Mouse (Mus musculus) forebrain, postnatal 0 days (tissue): ENCODE results near the gene Aim2. TPM values are rescaled to one million over a fixed set of nuclear protein-coding genes. Genes with fewer than 3 reads are reported as not detected.

ENCODE experiments used
- ATAC-seq: fragments of 200-750 bp; cut with Nextera tagmentation; 2 replicates; pipeline ENCODE4 v1.8.0; 2017; ENCODE audit warnings: mild to moderate bottlenecking, moderate library complexity
- DNase-seq: peaks from one replicate; pipeline ENCODE4 v3.0.0-alpha.2; 2015
- H3K27ac ChIP-seq: fragments of 300-500 bp; sonication (generic); 2 replicates; pipeline ENCODE4 v1.5.1; 2014; ENCODE audit warnings: low read depth, mild to moderate bottlenecking, antibody characterized with exemption, low read length, moderate library complexity, mixed read lengths
- H3K27me3 ChIP-seq: fragments of 300-500 bp; sonication (generic); 2 replicates; pipeline ENCODE4 v1.6.1; 2014; ENCODE audit warnings: mild to moderate bottlenecking, low read length, mixed read lengths; ENCODE audit not compliant: insufficient read depth
- H3K36me3 ChIP-seq: fragments of 300-500 bp; sonication (generic); 2 replicates; pipeline ENCODE4 v1.6.1; 2014; ENCODE audit warnings: mild to moderate bottlenecking, moderate library complexity; ENCODE audit not compliant: insufficient read depth
- H3K4me1 ChIP-seq: fragments of 300-500 bp; sonication (generic); 2 replicates; pipeline ENCODE4 v1.6.1; 2014; ENCODE audit warnings: antibody characterized with exemption; ENCODE audit not compliant: insufficient read depth
- H3K4me2 ChIP-seq: fragments of 300-500 bp; sonication (generic); 2 replicates; pipeline ENCODE4 v1.6.1; 2014; ENCODE audit warnings: low read depth, mild to moderate bottlenecking, moderate library complexity
- H3K4me3 ChIP-seq: fragments of 300-500 bp; sonication (generic); 2 replicates; pipeline ENCODE4 v1.5.1; 2014; ENCODE audit warnings: low read depth, low read length, mixed read lengths
- H3K9ac ChIP-seq: fragments of 300-500 bp; sonication (generic); 2 replicates; pipeline ENCODE4 v1.6.1; 2014; ENCODE audit warnings: mild to moderate bottlenecking
- H3K9me3 ChIP-seq: fragments of 300-500 bp; sonication (generic); 2 replicates; pipeline ENCODE4 v1.6.1; 2016; ENCODE audit warnings: low read length
- CTCF ChIP-seq: sonication (generic); IDR thresholded peaks from 2 replicates; pipeline ENCODE4 v1.5.1; 2016; ENCODE audit warnings: antibody characterized with exemption, control low read depth, low read depth
- whole genome bisulfite sequencing: fragments of 180-500 bp; shearing (Covaris S2); extraction: QIAGEN DNeasy Blood & Tissue Kit; methylation state at CpG from one replicate; pipeline ENCODE4 v1.1.7; 2014; 5-methylcytosine and 5-hydroxymethylcytosine counted together
- polyA plus RNA-seq: library from polyadenylated mRNA; unstranded; fragments of >200 nt; fragmentation: Nextera tagmentation; extraction: Ambion mirVana; gene quantifications from 2 replicates; pipeline ENCODE4 v1.2.1, GENCODE M21; 2015
- total RNA-seq: library from RNA; depleted of rRNA; stranded (reverse); fragments of >200 nt; gene quantifications from 2 replicates; pipeline ENCODE4 v1.2.3, GENCODE M21; 2014

Gene Aim2
- total and polyA plus RNA-seq, 2 experiments from 2014 or later = 1.8 to 2.3 TPM

- ATAC-seq = no peak
- DNase-seq = no peak
- no peak overlapping the region for H3K27ac ChIP-seq
Observed at GRCm38 (mm10) chr1:173345112-173345511, 5.6 kb upstream of the Aim2 start.

GRCm38 (mm10) chr1:173348527-173348926 lies 2.2 kb upstream of the Aim2 start:
- H3K27ac ChIP-seq = no peak overlapping the region
- no peaks in the 10 kb centered on the region for H3K27me3 ChIP-seq
- no peak overlapping the region for H3K9ac ChIP-seq
- TF ChIP-seq CTCF = no peak
- no peak overlapping the region for H3K4me2 ChIP-seq
- H3K9me3 ChIP-seq = no peaks in the 10 kb centered on the region
- peaks cover 30% of the 10 kb centered on the region for H3K36me3 ChIP-seq
- H3K4me3 ChIP-seq = no peak overlapping the region
- ATAC-seq (no peak), DNase-seq (no peak)
- WGBS = 13% methylated on average over 1 of the region's 1 CpGs
- no peaks in the 10 kb centered on the region for H3K4me1 ChIP-seq

More at GRCm38 (mm10) chr1:173345112-173345511, 5.6 kb upstream of the Aim2 start:
- no peaks in the 10 kb centered on the region for H3K4me1 ChIP-seq
- no peak for TF ChIP-seq CTCF
- 92% methylated on average over 4 of the region's 4 CpGs for WGBS
- H3K4me3 ChIP-seq = no peak overlapping the region
- H3K9me3 ChIP-seq = no peaks in the 10 kb centered on the region
- no peaks in the 10 kb centered on the region for H3K27me3 ChIP-seq
- H3K4me2 ChIP-seq = no peak overlapping the region
- H3K36me3 ChIP-seq = peaks cover 49% of the 10 kb centered on the region
- H3K9ac ChIP-seq = no peak overlapping the region

GRCm38 (mm10) chr1:173349192-173349591 lies 1.5 kb upstream of the Aim2 start:
- 53% methylated on average over 5 of the region's 5 CpGs for WGBS
- ATAC-seq = no peak

GRCm38 (mm10) chr1:173349946-173350345 lies 733 bp upstream of the Aim2 start:
- TF ChIP-seq CTCF = no peak
- peaks cover 17% of the 10 kb centered on the region for H3K36me3 ChIP-seq
- DNase-seq = peak; percentile 71
- H3K4me3 ChIP-seq = peak overlapping the region; percentile 21; the same call in 1 of the 2 replicates
- WGBS = 2% methylated on average over 6 of the region's 6 CpGs
- H3K4me2 ChIP-seq = peak overlapping the region; percentile 38
- ATAC-seq = peak; percentile 91
- H3K9ac ChIP-seq = no peak overlapping the region
- no peaks in the 10 kb centered on the region for H3K9me3 ChIP-seq
- no peaks in the 10 kb centered on the region for H3K27me3 ChIP-seq
- no peak overlapping the region for H3K27ac ChIP-seq
- no peaks in the 10 kb centered on the region for H3K4me1 ChIP-seq

More at GRCm38 (mm10) chr1:173349192-173349591, 1.5 kb upstream of the Aim2 start:
- no peak overlapping the region for H3K4me3 ChIP-seq
- H3K4me1 ChIP-seq = no peaks in the 10 kb centered on the region
- no peak overlapping the region for H3K27ac ChIP-seq
- no peak for TF ChIP-seq CTCF
- no peak for DNase-seq
- H3K36me3 ChIP-seq = peaks cover 24% of the 10 kb centered on the region
- no peaks in the 10 kb centered on the region for H3K27me3 ChIP-seq
- no peak overlapping the region for H3K4me2 ChIP-seq
- H3K9me3 ChIP-seq = no peaks in the 10 kb centered on the region
- no peak overlapping the region for H3K9ac ChIP-seq

- no peaks in the 10 kb centered on the region for H3K27me3 ChIP-seq
- no peak for TF ChIP-seq CTCF
Observed at GRCm38 (mm10) chr1:173355107-173355846, 4.6 kb downstream of the Aim2 start.

GRCm38 (mm10) chr1:173356699-173357098 lies 6.0 kb downstream of the Aim2 start:
- 92% methylated on average over 2 of the region's 2 CpGs for WGBS
- no peak overlapping the region for H3K4me2 ChIP-seq
- ATAC-seq (peak; percentile 35; the same call in 1 of the 2 replicates), DNase-seq (no peak)
- H3K4me3 ChIP-seq = no peak overlapping the region
- no peak overlapping the region for H3K9ac ChIP-seq
- no peak overlapping the region for H3K27ac ChIP-seq
- 0 out of 2 replicates have a peak, but pooled peaks cover 7% of the 10 kb centered on the region for H3K4me1 ChIP-seq
- H3K36me3 ChIP-seq = no peaks in the 10 kb centered on the region
- TF ChIP-seq CTCF = peak; percentile 48
- no peaks in the 10 kb centered on the region for H3K27me3 ChIP-seq
- H3K9me3 ChIP-seq = no peaks in the 10 kb centered on the region

More at GRCm38 (mm10) chr1:173355107-173355846, 4.6 kb downstream of the Aim2 start:
- Histone ChIP-seq H3K4me2 (no peak overlapping the region), H3K4me1 (0 out of 2 replicates have a peak, but pooled peaks cover 7% of the 10 kb centered on the region), H3K27ac (no peak overlapping the region), H3K9me3 (no peaks in the 10 kb centered on the region), H3K9ac (no peak overlapping the region), H3K36me3 (0 out of 2 replicates have a peak, but pooled peaks cover 3% of the 10 kb centered on the region), H3K4me3 (no peak overlapping the region)
- no peak for ATAC-seq
- 73% methylated on average over 7 of the region's 7 CpGs for WGBS
- no peak for DNase-seq

GRCm38 (mm10) chr1:173357799-173358198 lies 7.1 kb downstream of the Aim2 start:
- Histone ChIP-seq H3K9me3 (no peaks in the 10 kb centered on the region), H3K4me3 (no peak overlapping the region), H3K4me2 (no peak overlapping the region), H3K27ac (no peak overlapping the region), H3K36me3 (no peaks in the 10 kb centered on the region), H3K9ac (no peak overlapping the region), H3K4me1 (0 out of 2 replicates have a peak, but pooled peaks cover 7% of the 10 kb centered on the region), H3K27me3 (no peaks in the 10 kb centered on the region)
- DNase-seq = no peak
- ATAC-seq = peak; percentile 41
- no peak for TF ChIP-seq CTCF
- 39% methylated on average over 4 of the region's 4 CpGs for WGBS
